Mouse (Mus musculus) lung, postnatal 0 days (tissue): ENCODE results near the gene 4931406P16Rik.

Experiments used
- CTCF ChIP-seq: IDR thresholded peaks from 2 replicates; pipeline ENCODE4 v1.5.1; 2016; ENCODE audit warnings: antibody characterized with exemption, mild to moderate bottlenecking
- EP300 ChIP-seq: IDR thresholded peaks from 2 replicates; pipeline ENCODE4 v1.6.1; 2016; ENCODE audit warnings: antibody characterized with exemption, mild to moderate bottlenecking, control low read depth

- TF ChIP-seq CTCF (no peak), EP300 (no peak)
Observed at GRCm38 (mm10) chr7:34255916-34256315, 57.4 kb downstream of the 4931406P16Rik start.
